Mouse (Mus musculus): ENCODE data around the gene Zfp280c. TPM values are rescaled to one million over a fixed set of nuclear protein-coding genes. Genes with fewer than 3 reads are reported as not detected.

Gene Zfp280c
- 1.7 and 6.0 TPM in 2 replicates for polyA plus RNA-seq (2012; rRNA removed; ENCODE audit: low replicate concordance)

GRCm38 (mm10) chrX:48594099-48594760 is at the start of gene Zfp280c:
Gene Zfp280c (minus strand): TSS chrX:48594504.

DNA sequence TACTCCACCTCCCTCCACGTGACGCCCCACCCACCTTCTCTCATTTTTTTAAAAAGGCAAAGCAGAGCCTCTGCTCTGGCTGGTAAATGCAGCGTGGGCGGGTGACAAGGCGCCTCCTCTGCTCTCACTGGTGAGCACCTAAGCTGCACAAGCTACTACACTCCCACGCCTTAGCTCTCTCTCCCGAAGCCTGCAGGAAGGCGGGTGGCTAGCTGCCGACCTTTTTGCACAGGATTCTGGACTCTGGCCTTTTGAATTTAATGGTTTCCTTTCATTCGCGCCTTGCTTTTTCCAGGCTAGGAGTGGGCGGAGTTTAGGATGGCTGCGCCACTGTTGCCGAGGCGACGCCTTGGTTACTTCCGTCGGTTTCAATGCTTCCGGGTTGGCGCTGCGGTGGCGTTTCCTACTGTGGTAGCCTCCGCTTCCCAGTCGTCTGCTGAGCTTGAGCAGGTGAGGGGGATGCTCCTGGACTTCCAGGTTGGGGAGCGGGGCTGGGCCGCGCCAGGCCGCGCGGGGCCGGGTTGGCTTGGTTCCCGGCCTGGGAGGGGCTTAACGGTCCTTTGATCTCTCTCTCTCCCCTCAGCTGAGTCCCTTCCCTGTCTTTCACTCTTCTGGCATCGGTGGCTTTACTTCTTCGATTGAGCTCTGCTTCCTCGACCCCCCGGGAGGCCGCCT is 29.2 kb upstream of the Zfp280c start, which contains the start of gene Slc25a14:
TSS of gene Slc25a14 (plus strand) at position 35 of the 675 bp plus-strand sequence.

DNA sequence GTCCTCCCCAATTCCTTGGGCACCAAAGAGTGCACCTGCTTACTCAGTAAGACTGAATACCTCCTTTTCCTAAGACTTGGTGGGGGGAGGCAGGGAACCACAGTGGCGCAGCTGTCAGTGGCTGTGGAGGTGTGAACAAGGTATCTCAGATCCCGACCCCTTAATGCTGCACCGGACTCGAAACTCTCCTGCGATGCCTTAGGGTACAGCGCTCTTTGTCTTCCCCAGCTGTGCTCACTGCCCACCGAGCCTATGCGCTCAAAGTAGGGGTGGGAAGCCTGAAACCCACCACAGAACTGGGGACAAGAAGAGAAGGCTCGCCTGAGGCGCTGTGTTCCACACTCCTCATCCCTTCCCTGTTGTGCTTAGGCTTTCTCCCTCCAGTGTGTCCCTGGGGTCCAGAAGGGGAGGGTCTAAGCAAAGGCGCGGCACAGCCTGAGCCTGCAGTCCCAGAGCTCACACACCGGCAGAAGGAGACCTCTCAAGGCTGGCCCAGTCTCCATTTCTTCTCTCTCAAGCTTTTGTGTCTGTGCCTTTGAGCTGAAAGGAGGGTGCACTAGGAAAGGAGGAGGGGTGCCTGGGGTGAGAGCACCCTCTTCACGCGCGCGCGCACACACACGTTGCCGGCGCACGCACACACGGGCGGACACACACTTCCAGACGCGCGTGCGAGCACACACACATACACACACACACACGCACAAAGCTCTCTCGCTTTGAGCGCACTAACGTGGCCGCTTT is 75.3 kb downstream of the Zfp280c start, which contains the start of gene Rab33a:
TSS of gene Rab33a (plus strand) at position 478 of the 741 bp plus-strand sequence.

GRCm38 (mm10) chrX:48513166-48513807 is 81.0 kb downstream of the Zfp280c start, which contains the start of gene Aifm1:
Gene Aifm1 (minus strand): TSS chrX:48513563.

Other genes with a start within 250 kb of the Zfp280c start
- gene Elf4, start 131.4 kb downstream of the Zfp280c start, polyA plus RNA-seq (2012; rRNA removed; ENCODE audit: low replicate concordance), result 31.1 and 37.5 TPM in 2 replicates
- 6.7 and 18.8 TPM in 2 replicates for gene Aifm1, start 80.9 kb downstream of the Zfp280c start, polyA plus RNA-seq (2012; rRNA removed; ENCODE audit: low replicate concordance)
- gene Rab33a, start 75.2 kb downstream of the Zfp280c start, polyA plus RNA-seq (2012; rRNA removed; ENCODE audit: low replicate concordance), result 0.11 and 0.49 TPM in 2 replicates
- 1.2 and 2.5 TPM in 2 replicates for gene Slc25a14, start 28.9 kb upstream of the Zfp280c start, polyA plus RNA-seq (2012; rRNA removed; ENCODE audit: low replicate concordance)
- gene Gpr119, start 80.0 kb upstream of the Zfp280c start, polyA plus RNA-seq (2012; rRNA removed; ENCODE audit: low replicate concordance), result not detected in 2 replicates
- 0.74 and 1.3 TPM in 2 replicates for gene Rbmx2, start 100.5 kb upstream of the Zfp280c start, polyA plus RNA-seq (2012; rRNA removed; ENCODE audit: low replicate concordance)